Mouse (Mus musculus) ES-Bruce4 (cell line): ENCODE results near the gene Rfx8.

Experiments used
- CTCF ChIP-seq: IDR thresholded peaks from one replicate; pipeline ENCODE4 v1.8.1; 2011; ENCODE audit warnings: low read depth, low read length
- EP300 ChIP-seq: IDR thresholded peaks from 2 replicates; pipeline ENCODE4 v1.6.1; 2011; ENCODE audit warnings: low read depth, low read length; ENCODE audit not compliant: insufficient read depth

- TF ChIP-seq CTCF (no peak), EP300 (no peak)
Measured at GRCm38 (mm10) chr1:39748666-39749065, 27.9 kb upstream of the Rfx8 start.
